Mouse (Mus musculus) brain, embryonic 14.5 days (tissue): ENCODE results near the gene Mapkapk2. TPM values are rescaled to one million over a fixed set of nuclear protein-coding genes. Genes with fewer than 3 reads are reported as not detected.
A peak's percentile ranks its signal among the peaks of the same experiment; 100 is the strongest.

Experiments
- DNase-seq: peaks from one replicate; pipeline ENCODE4 v3.0.0-alpha.2; 2011; ENCODE audit warnings: low read depth
- CTCF ChIP-seq: fragments of 200-500 bp; IDR thresholded peaks from 2 replicates; pipeline ENCODE4 v1.5.1; 2012; ENCODE audit warnings: inconsistent platforms, mild to moderate bottlenecking, moderate library complexity, borderline replicate concordance; ENCODE audit not compliant: insufficient read depth, insufficient read length; ENCODE audit errors: extremely low read depth
- POLR2A ChIP-seq: fragments of 200-500 bp; IDR thresholded peaks from 2 replicates; pipeline ENCODE4 v1.6.1; 2012; ENCODE audit warnings: mild to moderate bottlenecking, inconsistent platforms, borderline replicate concordance; ENCODE audit not compliant: poor library complexity, insufficient read depth, insufficient read length, severe bottlenecking; ENCODE audit errors: extremely low read depth
- polyA plus RNA-seq: library from polyadenylated mRNA; depleted of rRNA; stranded (reverse); fragments of >200 nt; gene quantifications from 2 replicates; pipeline ENCODE4 v1.2.3, GENCODE M21; 2012

The Mapkapk2 gene
- polyA plus RNA-seq, 1 experiment = 50.5 TPM

GRCm38 (mm10) chr1:131125987-131126744 is 28.5 kb upstream of the Mapkapk2 start:
- TF ChIP-seq POLR2A (no peak), CTCF (no peak)
- no peak for DNase-seq

DNA sequence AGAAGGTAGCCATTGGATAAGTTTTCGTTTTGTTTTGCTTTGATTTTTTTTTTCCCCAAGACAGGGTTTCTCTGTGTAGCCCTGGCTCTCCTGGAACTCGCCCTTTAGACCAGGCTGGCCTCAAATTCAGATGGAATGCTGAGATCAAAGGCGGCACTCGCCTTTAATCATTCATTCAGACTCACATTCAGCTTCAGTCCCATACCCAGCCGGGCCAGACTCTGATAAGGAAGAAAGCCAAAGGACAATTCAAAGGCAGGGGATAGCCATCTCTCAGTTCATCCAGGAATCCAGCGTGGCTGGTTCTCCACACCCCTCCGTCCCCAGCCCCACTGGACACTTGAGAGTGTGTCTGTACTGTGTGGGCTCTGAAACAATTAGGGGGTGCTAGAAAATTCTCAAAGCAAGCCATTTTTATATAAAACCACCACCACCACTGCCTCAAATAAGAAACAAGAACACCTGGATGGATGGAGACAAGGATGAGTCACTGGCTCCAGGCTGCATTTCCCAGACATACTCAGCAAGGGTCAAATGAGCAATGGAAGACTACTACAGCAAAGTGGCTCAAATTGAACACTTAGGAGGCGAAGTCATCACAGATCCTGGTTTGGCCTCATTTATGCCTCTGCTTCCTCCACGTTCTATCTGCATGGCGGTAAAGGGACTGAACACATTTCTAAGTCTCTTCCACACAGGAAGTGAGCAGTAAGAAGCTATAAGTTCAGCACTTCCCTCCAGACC is 26.1 kb upstream of the Mapkapk2 start:
- no peak for DNase-seq
- TF ChIP-seq CTCF = no peak
- no peak for TF ChIP-seq POLR2A

GRCm38 (mm10) chr1:131121987-131122386 is 24.4 kb upstream of the Mapkapk2 start:
- no peak for DNase-seq
- TF ChIP-seq CTCF (peak; percentile 31; the same call in 1 of the 2 replicates), POLR2A (no peak)

DNA sequence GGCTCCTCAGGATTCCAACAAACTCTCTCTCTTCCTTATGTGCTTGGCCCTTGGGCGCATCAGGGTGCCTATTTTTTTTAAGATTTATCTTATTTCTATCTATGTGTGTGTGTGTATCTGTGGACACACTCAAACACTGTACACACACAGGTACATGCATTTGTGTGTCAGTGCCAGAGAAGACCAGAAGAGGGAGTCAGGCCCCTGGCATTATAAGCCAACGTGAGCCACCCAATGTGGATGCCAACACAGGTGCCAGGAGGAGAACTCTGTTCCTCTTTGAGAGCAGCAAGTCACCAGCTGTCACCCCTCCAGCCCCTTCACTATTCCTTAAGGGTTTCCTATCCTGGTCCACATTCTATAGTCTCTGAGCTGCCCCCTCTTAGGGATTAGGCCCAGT is 21.4 kb upstream of the Mapkapk2 start:
- peak; percentile 46; the same call in 1 of the 2 replicates for TF ChIP-seq CTCF
- TF ChIP-seq POLR2A = no peak
- no peak for DNase-seq

DNA sequence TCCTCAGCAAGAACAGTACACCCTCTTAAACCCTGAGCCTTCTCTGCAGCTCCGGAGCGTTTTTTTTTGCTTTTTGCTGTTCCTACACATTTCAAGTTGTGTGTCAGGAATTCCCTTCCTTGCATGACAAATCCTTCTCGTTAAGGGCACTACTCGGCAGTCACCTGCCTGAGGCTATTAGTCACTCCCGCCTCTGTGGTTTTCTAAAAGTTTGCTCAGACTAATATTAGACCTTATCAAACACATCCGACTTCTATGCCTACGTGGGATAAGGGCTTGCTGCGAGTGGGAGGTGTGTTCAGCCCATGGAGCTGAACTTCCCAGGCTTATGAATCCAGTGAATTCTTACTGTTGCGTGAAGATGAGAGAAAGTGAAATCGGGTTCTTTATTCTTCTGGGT is 20.9 kb upstream of the Mapkapk2 start:
- TF ChIP-seq POLR2A (no peak), CTCF (no peak)
- no peak for DNase-seq

DNA sequence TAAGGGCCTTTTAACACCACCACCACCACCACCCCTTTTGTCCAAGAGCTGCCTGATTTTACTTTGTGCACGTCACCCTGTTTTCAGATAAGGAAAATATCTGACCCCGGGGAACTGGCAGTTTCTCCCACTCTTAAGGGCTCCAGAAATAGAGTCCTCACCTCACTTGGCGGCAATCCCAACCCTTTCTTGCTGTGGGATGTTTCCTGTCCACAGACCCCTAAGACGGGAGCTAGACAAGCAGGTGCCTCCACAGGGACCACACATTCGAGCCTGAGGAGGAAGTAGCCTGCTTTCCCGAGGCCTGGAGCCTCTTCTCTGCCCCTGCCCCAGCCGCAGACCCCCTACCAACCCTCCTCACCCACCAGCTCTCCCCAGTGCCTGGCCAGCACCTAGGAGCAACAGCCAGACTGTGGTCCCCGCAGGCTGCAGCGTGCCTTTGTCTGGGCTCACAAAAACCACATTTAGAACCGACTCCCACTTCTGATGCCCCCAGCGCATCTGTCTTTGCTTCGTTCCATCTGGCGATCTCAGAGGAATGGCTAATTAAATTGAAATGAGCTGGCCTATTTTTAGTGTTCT is 18.9 kb upstream of the Mapkapk2 start:
- no peak for TF ChIP-seq POLR2A
- no peak for TF ChIP-seq CTCF
- DNase-seq = peak; percentile 88

GRCm38 (mm10) chr1:131115932-131116331 is 18.3 kb upstream of the Mapkapk2 start:
- TF ChIP-seq POLR2A = no peak
- TF ChIP-seq CTCF = peak; percentile 83; the same call in 1 of the 2 replicates
- peak; percentile 91 for DNase-seq

GRCm38 (mm10) chr1:131112576-131112975 is 14.9 kb upstream of the Mapkapk2 start:
- peak; percentile 5; the same call in 1 of the 2 replicates for TF ChIP-seq CTCF
- no peak for TF ChIP-seq POLR2A
- no peak for DNase-seq

- no peak for TF ChIP-seq POLR2A
- no peak for TF ChIP-seq CTCF
- DNase-seq = no peak
Observed at GRCm38 (mm10) chr1:131110525-131111106, 13.0 kb upstream of the Mapkapk2 start.

GRCm38 (mm10) chr1:131107575-131108308 is 10.1 kb upstream of the Mapkapk2 start:
- no peak for DNase-seq
- TF ChIP-seq CTCF = no peak
- TF ChIP-seq POLR2A = no peak
